Mouse (Mus musculus): ENCODE results near the gene Gm36079. TPM values are rescaled to one million over a fixed set of nuclear protein-coding genes. Genes with fewer than 3 reads are reported as not detected.
"Not testable (repeated sequence)": the region's sequence is repeated elsewhere in the genome, so short reads cannot be mapped to it uniquely, and the experiment has no call there.

The Gm36079 gene
- polyA plus RNA-seq, 1 experiment from 2014 or later, result not detected

GRCm38 (mm10) chr13:120035151-120035550, 8.3 kb upstream of the Gm36079 start:
- not testable (repeated sequence) for H3K27ac ChIP-seq (replicated peaks); H3K36me3 ChIP-seq; ATAC-seq (replicated peaks); H3K4me1 ChIP-seq; H3K9ac ChIP-seq (replicated peaks); H3K9me3 ChIP-seq; H3K4me3 ChIP-seq; H3K4me2 ChIP-seq (replicated peaks)
- 0% methylated on average over 10 of the region's 18 CpGs for WGBS
- peaks cover 16% of the 10 kb centered on the region for H3K27me3 ChIP-seq

GRCm38 (mm10) chr13:120034637-120035036, 7.8 kb upstream of the Gm36079 start:
- H3K9me3 ChIP-seq; H3K4me1 ChIP-seq; H3K27ac ChIP-seq (replicated peaks); H3K36me3 ChIP-seq; H3K4me2 ChIP-seq (replicated peaks); H3K9ac ChIP-seq (replicated peaks); H3K4me3 ChIP-seq: not testable (repeated sequence)
- peak; percentile 41; the same call in 1 of the 2 replicates for ATAC-seq (replicated peaks)
- WGBS, result 0% methylated on average over 3 of the region's 10 CpGs
- peaks cover 16% of the 10 kb centered on the region for H3K27me3 ChIP-seq

- H3K4me3 ChIP-seq; H3K9ac ChIP-seq (replicated peaks); H3K9me3 ChIP-seq; H3K27ac ChIP-seq (replicated peaks); H3K36me3 ChIP-seq; H3K4me2 ChIP-seq (replicated peaks); ATAC-seq (replicated peaks); H3K4me1 ChIP-seq: not testable (repeated sequence)
- peaks cover 16% of the 10 kb centered on the region for H3K27me3 ChIP-seq
- 1% methylated on average over 19 of the region's 19 CpGs for WGBS
These were observed 6.8 kb upstream of the Gm36079 start for GRCm38 (mm10) chr13:120033516-120034190.

GRCm38 (mm10) chr13:120031676-120032075, 4.9 kb upstream of the Gm36079 start:
- not testable (repeated sequence) for H3K4me3 ChIP-seq; H3K4me1 ChIP-seq; H3K9me3 ChIP-seq; H3K36me3 ChIP-seq; H3K27me3 ChIP-seq; H3K9ac ChIP-seq (replicated peaks); H3K4me2 ChIP-seq (replicated peaks); H3K27ac ChIP-seq (replicated peaks); ATAC-seq (replicated peaks)
- WGBS, result under 1% methylated on average over 16 of the region's 16 CpGs

- ATAC-seq (replicated peaks); H3K4me3 ChIP-seq; H3K27ac ChIP-seq (replicated peaks); H3K36me3 ChIP-seq; H3K4me1 ChIP-seq; H3K9me3 ChIP-seq; H3K4me2 ChIP-seq (replicated peaks); H3K9ac ChIP-seq (replicated peaks): not testable (repeated sequence)
- H3K27me3 ChIP-seq, result peaks cover 14% of the 10 kb centered on the region
- 3% methylated on average over 11 of the region's 11 CpGs for WGBS
These were observed 557 bp upstream of the Gm36079 start for GRCm38 (mm10) chr13:120027368-120027767.

- H3K27ac ChIP-seq (replicated peaks), result not testable (repeated sequence)
- WGBS, result 8% methylated on average over 3 of the region's 13 CpGs
These were observed 438 bp downstream of the Gm36079 start for GRCm38 (mm10) chr13:120026373-120026772.

GRCm38 (mm10) chr13:120025576-120025975, 1.2 kb downstream of the Gm36079 start:
- not testable (repeated sequence) for ATAC-seq (replicated peaks); H3K4me1 ChIP-seq; H3K4me2 ChIP-seq (replicated peaks); H3K27ac ChIP-seq (replicated peaks); H3K4me3 ChIP-seq; H3K9ac ChIP-seq (replicated peaks); H3K9me3 ChIP-seq; H3K36me3 ChIP-seq
- H3K27me3 ChIP-seq, result peaks cover 16% of the 10 kb centered on the region
- WGBS, result 5% methylated on average over 4 of the region's 4 CpGs

More at GRCm38 (mm10) chr13:120026373-120026772, 438 bp downstream of the Gm36079 start:
- H3K9me3 ChIP-seq; H3K9ac ChIP-seq (replicated peaks); H3K4me1 ChIP-seq; H3K36me3 ChIP-seq; H3K4me3 ChIP-seq; H3K4me2 ChIP-seq (replicated peaks): not testable (repeated sequence)
- ATAC-seq (replicated peaks), result peak; percentile 57
- H3K27me3 ChIP-seq, result peaks cover 14% of the 10 kb centered on the region

GRCm38 (mm10) chr13:120025004-120025403, 1.8 kb downstream of the Gm36079 start:
- ATAC-seq (replicated peaks); H3K9me3 ChIP-seq; H3K27ac ChIP-seq (replicated peaks); H3K4me2 ChIP-seq (replicated peaks); H3K4me3 ChIP-seq; H3K36me3 ChIP-seq; H3K9ac ChIP-seq (replicated peaks); H3K4me1 ChIP-seq: not testable (repeated sequence)
- H3K27me3 ChIP-seq, result peaks cover 16% of the 10 kb centered on the region
- under 1% methylated on average over 21 of the region's 21 CpGs for WGBS

GRCm38 (mm10) chr13:120024581-120024980, 2.2 kb downstream of the Gm36079 start:
- 6% methylated on average over 9 of the region's 9 CpGs for WGBS
- H3K9me3 ChIP-seq; ATAC-seq (replicated peaks); H3K9ac ChIP-seq (replicated peaks); H3K36me3 ChIP-seq; H3K4me2 ChIP-seq (replicated peaks); H3K4me3 ChIP-seq; H3K4me1 ChIP-seq; H3K27ac ChIP-seq (replicated peaks): not testable (repeated sequence)
- peaks cover 16% of the 10 kb centered on the region for H3K27me3 ChIP-seq

- H3K4me3 ChIP-seq; H3K9ac ChIP-seq (replicated peaks); H3K4me2 ChIP-seq (replicated peaks); H3K4me1 ChIP-seq; H3K27ac ChIP-seq (replicated peaks); H3K9me3 ChIP-seq; H3K36me3 ChIP-seq; ATAC-seq (replicated peaks): not testable (repeated sequence)
- no CpG with 5 or more reads among the region's 1 CpGs for WGBS
- peaks cover 16% of the 10 kb centered on the region for H3K27me3 ChIP-seq
These were observed 5.3 kb downstream of the Gm36079 start for GRCm38 (mm10) chr13:120021477-120021876.

- H3K27me3 ChIP-seq; H3K9ac ChIP-seq (replicated peaks); H3K4me2 ChIP-seq (replicated peaks); H3K27ac ChIP-seq (replicated peaks); H3K4me1 ChIP-seq; H3K9me3 ChIP-seq; H3K36me3 ChIP-seq; H3K4me3 ChIP-seq: not testable (repeated sequence)
- ATAC-seq (replicated peaks), result 0 out of 2 replicates have a peak, but pooled peaks have one; percentile 29
- 0% methylated on average over 8 of the region's 32 CpGs for WGBS
These were observed 11.3 kb downstream of the Gm36079 start for GRCm38 (mm10) chr13:120015348-120016007.

- not testable (repeated sequence) for H3K4me3 ChIP-seq; ATAC-seq (replicated peaks); H3K9ac ChIP-seq (replicated peaks); H3K27me3 ChIP-seq; H3K4me1 ChIP-seq; H3K36me3 ChIP-seq; H3K27ac ChIP-seq (replicated peaks); H3K4me2 ChIP-seq (replicated peaks); H3K9me3 ChIP-seq
- no CpG with 5 or more reads among the region's 2 CpGs for WGBS
These were observed 12.8 kb downstream of the Gm36079 start for GRCm38 (mm10) chr13:120013962-120014361.

GRCm38 (mm10) chr13:120013544-120013943, 13.3 kb downstream of the Gm36079 start:
- not testable (repeated sequence) for H3K27me3 ChIP-seq; ATAC-seq (replicated peaks); H3K4me1 ChIP-seq; H3K27ac ChIP-seq (replicated peaks); H3K9ac ChIP-seq (replicated peaks); H3K9me3 ChIP-seq; H3K36me3 ChIP-seq; H3K4me3 ChIP-seq; H3K4me2 ChIP-seq (replicated peaks)
- WGBS, result no CpG with 5 or more reads among the region's 5 CpGs

Measured in forebrain, embryonic 15.5 days (tissue).